Mouse (Mus musculus): ENCODE measurements at regions not wholly inside any gene's neighbourhood (a gene's known extent, or its start where the extent isn't known, plus 50 kb on each side); places are given as distances from the start of the nearest gene placed in this dataset.

DNA sequence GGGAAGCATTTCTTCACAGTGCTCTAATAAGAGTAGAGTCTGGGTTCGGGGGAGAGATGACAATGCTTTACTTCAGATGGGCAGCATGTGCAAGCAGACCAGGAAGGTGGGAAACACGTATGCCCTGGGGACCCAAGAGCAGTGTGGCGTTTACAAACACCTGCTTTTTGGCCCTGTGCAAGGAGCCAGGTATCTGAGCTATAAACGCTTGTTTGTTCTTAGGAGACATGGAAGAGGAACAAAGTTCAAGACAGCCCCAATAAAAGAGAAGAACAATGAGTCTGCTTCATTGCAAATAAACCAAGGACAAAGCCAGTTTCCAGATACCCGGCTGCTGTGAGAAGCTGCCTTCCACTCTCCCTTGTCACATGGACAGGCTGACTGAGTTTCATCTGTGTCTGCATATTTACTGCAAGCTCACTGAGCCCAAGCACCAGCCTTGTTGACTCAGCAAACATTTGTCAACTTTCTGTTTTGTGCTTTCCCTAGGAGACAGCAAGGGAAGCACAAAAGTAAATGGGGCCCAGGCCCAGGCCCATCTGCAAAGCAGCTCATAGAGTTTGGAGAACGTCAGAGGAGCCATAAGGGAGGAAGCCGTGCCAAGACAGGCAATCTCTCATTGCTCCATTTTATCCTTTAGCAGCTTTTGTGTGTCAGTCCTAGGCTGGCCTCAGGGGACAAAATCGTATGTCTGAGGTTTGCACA lies 136.1 kb upstream of the Cxcl12 start:
- DNase-seq (ENCODE audit: extremely low spot score in 1 of 2, low spot score in 2 of 2) = no peak
- no peak overlapping the region for H3K27ac ChIP-seq
- intact Hi-C loops (cut with DNase I) = no loop called here
- no peak for TF ChIP-seq CTCF (IDR thresholded peaks at IDR 0.05)
- no peak overlapping the region for H3K4me3 ChIP-seq

DNA sequence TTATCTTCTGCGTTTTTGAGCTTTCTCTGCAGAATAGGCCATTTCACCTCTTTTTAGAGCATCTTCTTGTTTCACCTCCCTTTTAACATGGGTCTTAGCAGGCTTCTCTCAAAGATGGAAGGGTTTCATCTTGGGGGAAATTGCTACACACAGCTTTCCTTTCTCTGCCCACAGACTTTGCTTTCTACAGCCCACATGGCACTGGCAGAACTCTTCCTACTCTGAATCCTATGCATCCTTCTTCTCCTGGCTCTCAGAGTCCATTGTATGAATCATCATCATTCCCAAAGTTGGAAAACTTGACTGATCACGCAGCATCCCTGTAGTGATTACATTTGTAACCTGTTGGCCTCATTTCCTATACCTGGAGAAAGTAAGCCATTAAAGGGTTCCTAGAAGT lies 124.6 kb upstream of the Cxcl12 start:
- intact Hi-C loops (cut with DNase I) = no loop called here
- no peak overlapping the region for H3K4me3 ChIP-seq

GRCm38 (mm10) chr6:117049459-117050010 lies 118.8 kb upstream of the Cxcl12 start:
- TF ChIP-seq CTCF (IDR thresholded peaks at IDR 0.05) = no peak
- no peak overlapping the region for H3K4me3 ChIP-seq
- no peak overlapping the region for H3K27ac ChIP-seq
- no peak for DNase-seq (ENCODE audit: extremely low spot score in 1 of 2, low spot score in 2 of 2)
- intact Hi-C loops (cut with DNase I) = no loop called here

More for the DNA sequence above, 124.6 kb upstream of the Cxcl12 start:
- H3K27ac ChIP-seq = no peak overlapping the region
- no peak for TF ChIP-seq CTCF (IDR thresholded peaks at IDR 0.05)
- DNase-seq (ENCODE audit: extremely low spot score in 1 of 2, low spot score in 2 of 2) = no peak

DNA sequence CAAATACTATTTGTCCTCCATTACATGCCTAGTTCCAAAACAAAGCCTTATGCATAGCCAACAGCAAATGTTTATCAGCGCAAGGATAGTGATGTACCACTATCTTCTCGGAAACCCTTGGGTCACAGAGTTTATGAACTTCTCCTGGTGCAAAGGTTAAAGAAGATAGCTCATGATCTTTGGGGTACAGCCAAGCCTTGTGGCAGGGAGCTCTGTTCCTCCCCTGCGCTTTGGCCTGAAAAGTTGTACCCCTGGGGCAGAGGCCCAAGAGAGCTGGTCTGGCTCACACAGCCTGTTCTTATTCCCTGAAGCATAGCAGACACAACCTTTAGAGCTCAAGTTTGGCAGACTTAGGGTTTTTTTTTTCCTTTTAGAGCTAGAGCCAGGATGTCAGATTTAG lies 107.6 kb upstream of the Cxcl12 start:
- intact Hi-C loops (cut with DNase I) = no loop called here
- TF ChIP-seq CTCF (IDR thresholded peaks at IDR 0.05) = no peak
- DNase-seq (ENCODE audit: extremely low spot score in 1 of 2, low spot score in 2 of 2) = no peak
- H3K27ac ChIP-seq = no peak overlapping the region
- no peak overlapping the region for H3K4me3 ChIP-seq

GRCm38 (mm10) chr6:117067541-117068305 lies 100.6 kb upstream of the Cxcl12 start:
- no peak overlapping the region for H3K4me3 ChIP-seq
- no peak overlapping the region for H3K27ac ChIP-seq
- no peak for TF ChIP-seq CTCF (IDR thresholded peaks at IDR 0.05)
- intact Hi-C loops (cut with DNase I) = no loop called here
- DNase-seq (ENCODE audit: extremely low spot score in 1 of 2, low spot score in 2 of 2) = no peak

- DNase-seq (ENCODE audit: extremely low spot score in 1 of 2, low spot score in 2 of 2) = peak; percentile 59 to 60
- TF ChIP-seq CTCF (IDR thresholded peaks at IDR 0.05) = no peak
- no peak overlapping the region for H3K4me3 ChIP-seq
- intact Hi-C loops (cut with DNase I) = loop anchor here (5.0 kb wide), 1 partner anchor 169 kb away; no protein-coding TSS in a partner anchor
- no peak overlapping the region for H3K27ac ChIP-seq
These were observed 97.0 kb upstream of the Cxcl12 start for GRCm38 (mm10) chr6:117071311-117071710.

DNA sequence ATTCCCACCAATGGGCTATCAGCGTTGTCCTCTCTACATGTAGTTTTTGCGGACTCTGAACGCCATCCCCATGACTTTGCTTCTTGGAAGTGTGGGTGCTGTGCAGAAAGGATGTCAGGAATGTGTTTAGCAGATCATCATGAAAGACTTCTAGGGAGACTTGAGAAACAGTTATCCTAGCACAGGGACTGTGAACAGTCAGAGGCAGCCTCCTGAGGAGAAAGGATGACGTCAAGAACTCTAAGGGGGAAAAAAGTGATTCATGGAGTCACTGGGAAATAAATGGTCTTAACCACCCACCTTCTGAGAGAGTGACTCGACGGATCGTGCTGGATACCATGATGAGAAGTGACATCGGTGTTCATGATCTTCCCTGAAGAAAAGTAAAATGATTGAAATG lies 96.5 kb upstream of the Cxcl12 start:
- H3K4me3 ChIP-seq = no peak overlapping the region
- no peak overlapping the region for H3K27ac ChIP-seq
- DNase-seq (ENCODE audit: extremely low spot score in 1 of 2, low spot score in 2 of 2) = no peak
- intact Hi-C loops (cut with DNase I) = loop anchor here (5.0 kb wide), 1 partner anchor 170 kb away; no protein-coding TSS in a partner anchor
- no peak for TF ChIP-seq CTCF (IDR thresholded peaks at IDR 0.05)

- no peak overlapping the region for H3K4me3 ChIP-seq
- TF ChIP-seq CTCF (IDR thresholded peaks at IDR 0.05) = no peak
- DNase-seq (ENCODE audit: extremely low spot score in 1 of 2, low spot score in 2 of 2) = no peak
- no peak overlapping the region for H3K27ac ChIP-seq
- intact Hi-C loops (cut with DNase I) = no loop called here
These were observed 88.8 kb upstream of the Cxcl12 start for GRCm38 (mm10) chr6:117079500-117079899.

DNA sequence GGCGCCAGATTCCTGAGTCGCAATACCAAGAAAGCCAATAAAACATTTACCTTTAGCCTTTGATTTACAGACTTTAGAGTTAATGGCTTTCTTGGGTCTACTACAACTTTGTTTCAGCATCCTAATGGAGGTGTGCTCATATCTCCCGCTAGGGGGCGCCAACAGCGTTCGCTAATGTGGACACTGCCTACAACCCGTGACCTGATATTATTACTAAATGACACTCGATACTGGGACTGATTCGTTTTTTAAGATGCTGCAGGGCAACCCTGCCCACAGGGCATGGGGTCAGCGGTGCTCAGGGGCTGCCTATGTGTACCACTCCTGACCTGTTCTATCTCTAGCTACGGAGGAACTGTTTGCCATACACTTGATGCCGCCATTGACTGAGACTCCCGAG lies 87.4 kb upstream of the Cxcl12 start:
- DNase-seq (ENCODE audit: extremely low spot score in 1 of 2, low spot score in 2 of 2) = no peak
- Histone ChIP-seq H3K27ac (no peak overlapping the region), H3K4me3 (no peak overlapping the region)
- TF ChIP-seq CTCF (IDR thresholded peaks at IDR 0.05) = peak; percentile 56
- intact Hi-C loops (cut with DNase I) = no loop called here

DNA sequence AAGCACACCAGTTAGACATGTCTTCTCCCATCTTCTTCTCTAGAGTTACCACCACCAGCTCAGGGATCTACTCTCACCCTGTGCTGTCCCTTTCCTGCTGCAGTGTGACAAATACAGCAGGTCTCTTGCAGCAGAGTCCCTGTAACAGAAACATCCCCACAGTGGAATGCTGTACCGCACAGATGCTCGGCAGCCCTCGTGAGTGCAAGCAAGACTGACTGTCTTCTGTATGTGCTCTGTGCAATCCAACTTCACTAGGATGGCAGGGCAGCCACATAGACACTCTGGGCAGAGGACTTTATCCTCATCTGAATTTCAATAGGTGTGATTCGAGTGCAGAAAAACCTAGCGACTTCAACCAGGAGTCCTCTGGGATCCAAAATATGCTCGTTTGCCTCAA lies 84.1 kb upstream of the Cxcl12 start:
- intact Hi-C loops (cut with DNase I) = no loop called here
- Histone ChIP-seq H3K27ac (no peak overlapping the region), H3K4me3 (no peak overlapping the region)
- TF ChIP-seq CTCF (IDR thresholded peaks at IDR 0.05) = no peak
- DNase-seq (ENCODE audit: extremely low spot score in 1 of 2, low spot score in 2 of 2) = no peak

- TF ChIP-seq CTCF (IDR thresholded peaks at IDR 0.05) = no peak
- H3K27ac ChIP-seq = no peak overlapping the region
- DNase-seq (ENCODE audit: extremely low spot score in 1 of 2, low spot score in 2 of 2) = no peak
- intact Hi-C loops (cut with DNase I) = no loop called here
- H3K4me3 ChIP-seq = no peak overlapping the region
These were observed 83.4 kb upstream of the Cxcl12 start for GRCm38 (mm10) chr6:117084833-117085500.

- no peak for DNase-seq (ENCODE audit: extremely low spot score in 1 of 2, low spot score in 2 of 2)
- Histone ChIP-seq H3K4me3 (no peak overlapping the region), H3K27ac (no peak overlapping the region)
- intact Hi-C loops (cut with DNase I) = no loop called here
- no peak for TF ChIP-seq CTCF (IDR thresholded peaks at IDR 0.05)
These were observed 73.6 kb upstream of the Cxcl12 start for GRCm38 (mm10) chr6:117094742-117095141.
